Mouse (Mus musculus): ENCODE results near the gene Rspo3. TPM values are rescaled to one million over a fixed set of nuclear protein-coding genes. Genes with fewer than 3 reads are reported as not detected.

Rspo3 gene
- total RNA-seq, 2 experiments from 2014 or later = 13.2 to 14.3 TPM

GRCm38 (mm10) chr10:29459632-29460031 is 76.0 kb downstream of the Rspo3 start:
- intact Hi-C loops (cut with DNase I) = no loop called here
- DNase-seq (ENCODE audit: low spot score in 2 of 2) = no peak

- intact Hi-C loops (cut with DNase I) = no loop called here
- DNase-seq (ENCODE audit: low spot score in 2 of 2) = no peak
Observed at GRCm38 (mm10) chr10:29445076-29445475, 90.6 kb downstream of the Rspo3 start.

- intact Hi-C loops (cut with DNase I) = no loop called here
Observed at GRCm38 (mm10) chr10:29441297-29441696, 94.4 kb downstream of the Rspo3 start.

GRCm38 (mm10) chr10:29432935-29433453 is 102.7 kb downstream of the Rspo3 start:
- intact Hi-C loops (cut with DNase I) = no loop called here
- DNase-seq (ENCODE audit: low spot score in 2 of 2) = peak; percentile 12 to 14

More at GRCm38 (mm10) chr10:29441297-29441696, 94.4 kb downstream of the Rspo3 start:
- no peak for DNase-seq (ENCODE audit: low spot score in 2 of 2)

GRCm38 (mm10) chr10:29426660-29427059 is 109.0 kb downstream of the Rspo3 start:
- DNase-seq (ENCODE audit: low spot score in 2 of 2) = no peak
- intact Hi-C loops (cut with DNase I) = no loop called here

GRCm38 (mm10) chr10:29424571-29424970 is 111.1 kb downstream of the Rspo3 start:
- intact Hi-C loops (cut with DNase I) = no loop called here

GRCm38 (mm10) chr10:29414361-29414760 is 121.3 kb downstream of the Rspo3 start:
- intact Hi-C loops (cut with DNase I) = no loop called here
- DNase-seq (ENCODE audit: low spot score in 2 of 2) = no peak

More at GRCm38 (mm10) chr10:29424571-29424970, 111.1 kb downstream of the Rspo3 start:
- DNase-seq (ENCODE audit: low spot score in 2 of 2) = no peak

- DNase-seq (ENCODE audit: low spot score in 2 of 2) = no peak
- intact Hi-C loops (cut with DNase I) = no loop called here
Observed at GRCm38 (mm10) chr10:29402656-29403268, 132.9 kb downstream of the Rspo3 start.

Other genes with a start within 250 kb of the Rspo3 start
- 10 to 100 TPM; 25.9 to 31.4 TPM for gene Echdc1, start 222.7 kb downstream of the Rspo3 start, total RNA-seq (2021)
- gene Rnf146, start 173.4 kb downstream of the Rspo3 start, total RNA-seq (2021) = 10 to 100 TPM; 83.1 to 89.6 TPM

Measured in left cerebral cortex, postnatal 36 days (tissue).